Mouse (Mus musculus) kidney, adult 8-10 months (tissue): Measurements from ENCODE around the gene Wdr90.

Source experiments
- DNase-seq, 2 experiments: peaks; one replicate each; pipeline ENCODE4 v3.0.0; 2022

The Wdr90 gene

GRCm38 (mm10) chr17:25860832-25861703 lies at the start of gene Wdr90:
Gene Wdr90, minus strand, starts transcription at chr17:25861501.
- peak; percentile 89 to 90 for DNase-seq

- no peak for DNase-seq
Measured at GRCm38 (mm10) chr17:25907640-25908039, 46.3 kb upstream of the Wdr90 start.

GRCm38 (mm10) chr17:25903061-25903460 lies 41.8 kb upstream of the Wdr90 start:
- no peak for DNase-seq

GRCm38 (mm10) chr17:25900193-25900592 lies 38.9 kb upstream of the Wdr90 start:
- DNase-seq: no peak

GRCm38 (mm10) chr17:25895891-25896290 lies 34.6 kb upstream of the Wdr90 start:
- DNase-seq: no peak

GRCm38 (mm10) chr17:25895415-25895814 lies 34.1 kb upstream of the Wdr90 start:
- peak; percentile 52 to 55 for DNase-seq

GRCm38 (mm10) chr17:25893975-25894617 lies 32.8 kb upstream of the Wdr90 start:
- DNase-seq: peak in 1 of 2 experiments; percentile 78

GRCm38 (mm10) chr17:25888837-25889236 lies 27.5 kb upstream of the Wdr90 start:
- DNase-seq: no peak

- no peak for DNase-seq
Measured at GRCm38 (mm10) chr17:25887467-25887866, 26.2 kb upstream of the Wdr90 start.

GRCm38 (mm10) chr17:25886806-25887205 lies 25.5 kb upstream of the Wdr90 start:
- DNase-seq: no peak

GRCm38 (mm10) chr17:25885636-25886035 lies 24.3 kb upstream of the Wdr90 start:
- peak in 1 of 2 experiments; percentile 42 for DNase-seq

GRCm38 (mm10) chr17:25883824-25884223 lies 22.5 kb upstream of the Wdr90 start:
- DNase-seq: no peak

GRCm38 (mm10) chr17:25883268-25883667 lies 22.0 kb upstream of the Wdr90 start:
- DNase-seq: no peak

GRCm38 (mm10) chr17:25882306-25882705 lies 21.0 kb upstream of the Wdr90 start:
- no peak for DNase-seq

GRCm38 (mm10) chr17:25881691-25882090 lies 20.4 kb upstream of the Wdr90 start:
- DNase-seq: no peak

- DNase-seq: peak in 1 of 2 experiments; percentile 36
Measured at GRCm38 (mm10) chr17:25880913-25881641, 19.8 kb upstream of the Wdr90 start.

- DNase-seq: peak in 1 of 2 experiments; percentile 15
Measured at GRCm38 (mm10) chr17:25880196-25880910, 19.1 kb upstream of the Wdr90 start, which contains the start of gene Wfikkn1. Gene Wfikkn1, minus strand, starts transcription at chr17:25880858.

- DNase-seq: no peak
Measured at GRCm38 (mm10) chr17:25879750-25880149, 18.4 kb upstream of the Wdr90 start.

- peak; percentile 85 to 88 for DNase-seq
Measured at GRCm38 (mm10) chr17:25879261-25879660, 18.0 kb upstream of the Wdr90 start.

- peak in 1 of 2 experiments; percentile 13 for DNase-seq
Measured at GRCm38 (mm10) chr17:25878611-25879180, 17.4 kb upstream of the Wdr90 start.

- DNase-seq: peak in 1 of 2 experiments; percentile 23
Measured at GRCm38 (mm10) chr17:25877741-25878610, 16.7 kb upstream of the Wdr90 start.
